Mouse (Mus musculus) E14TG2a.4 (cell line): ENCODE results near the gene Slc35d1.

Experiments used
- CTCF ChIP-seq: conservative IDR thresholded peaks from 2 replicates; pipeline ENCODE4 v1.5.1; 2014; ENCODE audit warnings: low read length
- POU5F1 ChIP-seq: IDR thresholded peaks from 2 replicates; pipeline ENCODE4 v1.6.1; 2014; ENCODE audit warnings: low read length, borderline replicate concordance

GRCm38 (mm10) chr4:103120874-103121389 lies 94.0 kb downstream of the Slc35d1 start:
- TF ChIP-seq CTCF (no peak), POU5F1 (no peak)
